Mouse (Mus musculus): Measurements from ENCODE around the gene Ankdd1b. TPM values are rescaled to one million over a fixed set of nuclear protein-coding genes. Genes with fewer than 3 reads are reported as not detected.
A peak's percentile ranks its signal among the peaks of the same experiment; 100 is the strongest.

Gene Ankdd1b
- polyA plus RNA-seq, 1 experiment from 2014 or later: 0.11 TPM

DNA sequence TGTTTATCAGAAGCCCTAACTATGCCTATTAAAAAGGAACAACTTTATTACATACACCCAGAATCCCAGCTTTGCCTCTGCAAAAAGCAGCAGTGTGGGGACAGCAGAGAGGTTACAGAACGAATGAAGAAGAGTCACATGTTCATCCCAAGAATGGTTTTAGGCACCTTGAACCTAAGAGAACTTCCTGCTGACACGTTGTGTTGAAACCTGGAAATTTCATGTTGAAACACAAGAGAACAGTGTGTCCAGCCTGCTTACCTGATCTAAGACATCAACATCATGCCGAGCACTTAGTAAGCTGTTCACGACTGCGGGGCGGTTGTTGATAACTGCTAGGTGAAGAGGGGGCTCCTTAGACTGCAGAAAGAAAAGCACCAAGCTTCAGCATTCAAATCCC, 38.0 kb downstream of the Ankdd1b start:
- Histone ChIP-seq H3K9ac (replicated peaks) (no peak overlapping the region), H3K4me2 (no peak overlapping the region), H3K27me3 (no peaks in the 10 kb centered on the region), H3K36me3 (no peaks in the 10 kb centered on the region), H3K9me3 (no peaks in the 10 kb centered on the region), H3K4me1 (replicated peaks) (peaks cover 13% of the 10 kb centered on the region), H3K4me3 (replicated peaks) (no peak overlapping the region), H3K27ac (no peak overlapping the region)
- 86% methylated on average over 6 of the region's 6 CpGs for WGBS
- no peak for ATAC-seq (ENCODE audit: insufficient number of reproducible peaks, insufficient read depth, low FRiP score, low TSS enrichment, low read depth)

DNA sequence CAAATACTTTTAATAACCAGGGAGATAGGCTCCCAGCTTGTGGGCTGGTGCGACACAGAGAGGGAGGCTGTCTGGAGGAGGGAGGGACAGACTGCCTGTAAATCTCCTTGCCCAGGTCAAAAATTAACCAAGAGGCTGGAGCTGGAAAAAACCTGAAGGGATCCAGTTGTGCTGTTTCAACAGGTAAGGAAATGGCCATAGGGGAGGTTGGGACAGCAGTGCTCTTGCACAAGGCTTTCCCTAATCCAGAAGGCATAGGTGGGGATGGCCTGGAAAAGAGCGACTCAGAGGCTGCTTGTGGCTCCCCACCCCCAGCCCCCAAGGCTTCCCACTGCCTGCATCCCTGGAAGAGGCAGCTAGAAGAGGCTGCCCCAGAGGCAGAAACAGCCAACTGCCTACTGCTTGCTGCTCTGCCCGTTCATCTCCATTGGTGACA, 38.6 kb downstream of the Ankdd1b start:
- Histone ChIP-seq H3K27me3 (no peaks in the 10 kb centered on the region), H3K9me3 (no peaks in the 10 kb centered on the region), H3K36me3 (no peaks in the 10 kb centered on the region), H3K4me3 (replicated peaks) (no peak overlapping the region), H3K27ac (no peak overlapping the region), H3K4me2 (no peak overlapping the region), H3K4me1 (replicated peaks) (peaks cover 13% of the 10 kb centered on the region), H3K9ac (replicated peaks) (no peak overlapping the region)
- ATAC-seq (ENCODE audit: insufficient number of reproducible peaks, insufficient read depth, low FRiP score, low TSS enrichment, low read depth): no peak
- 60% methylated on average over 3 of the region's 3 CpGs for WGBS

DNA sequence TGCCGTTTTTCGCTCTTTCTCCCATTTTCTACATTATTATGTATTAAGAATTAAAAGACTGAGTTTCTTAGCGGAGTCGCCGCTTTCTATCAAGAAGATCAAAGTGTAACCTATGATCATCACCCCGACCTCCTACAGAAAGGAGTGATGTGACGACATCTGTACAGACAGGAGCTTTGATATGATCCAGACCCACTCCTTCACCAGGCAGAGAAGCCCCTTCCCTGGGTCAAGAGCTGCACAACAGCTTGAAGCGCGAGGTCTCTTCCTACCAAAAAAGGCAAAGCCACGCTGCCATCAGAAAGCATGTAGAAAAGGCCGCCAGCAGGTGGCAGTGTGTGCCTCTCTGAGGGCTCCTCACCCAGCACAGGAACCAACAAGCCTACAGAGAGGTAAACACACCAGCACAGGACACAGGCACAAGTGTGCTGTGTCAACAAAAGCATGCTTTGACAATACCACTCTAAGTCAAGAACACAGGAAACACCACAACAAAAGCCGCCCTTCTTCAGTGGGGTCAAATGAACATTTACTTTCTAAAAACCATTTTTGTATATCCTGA, 39.3 kb downstream of the Ankdd1b start:
- Histone ChIP-seq H3K4me2 (no peak overlapping the region), H3K9ac (replicated peaks) (no peak overlapping the region), H3K27ac (no peak overlapping the region), H3K27me3 (no peaks in the 10 kb centered on the region), H3K4me3 (replicated peaks) (no peak overlapping the region), H3K9me3 (no peaks in the 10 kb centered on the region), H3K36me3 (no peaks in the 10 kb centered on the region), H3K4me1 (replicated peaks) (peaks cover 13% of the 10 kb centered on the region)
- ATAC-seq (ENCODE audit: insufficient number of reproducible peaks, insufficient read depth, low FRiP score, low TSS enrichment, low read depth): 0 out of 2 replicates have a peak, but pooled peaks have one; percentile 49
- 40% methylated on average over 12 of the region's 12 CpGs for WGBS

DNA sequence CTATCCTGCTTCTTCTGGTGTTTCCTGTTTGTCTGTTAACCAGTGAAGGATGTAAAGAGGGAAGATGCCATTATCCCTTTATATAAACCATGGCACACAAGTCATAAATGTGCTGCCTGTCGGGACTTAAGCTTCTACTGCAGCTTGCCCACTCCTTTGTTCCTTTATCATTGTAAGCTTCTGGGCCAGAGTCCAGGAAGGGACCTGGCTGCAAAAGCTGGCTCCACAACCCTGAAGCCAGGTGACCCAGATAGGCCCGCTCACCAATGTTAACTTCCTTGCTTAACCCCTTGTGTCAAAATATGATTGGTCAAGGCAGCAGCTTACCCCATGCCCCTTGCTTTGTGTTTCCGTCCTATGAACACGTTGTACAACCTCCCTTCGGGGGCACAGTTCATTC, 42.5 kb downstream of the Ankdd1b start:
- Histone ChIP-seq H3K27ac (no peak overlapping the region), H3K4me2 (no peak overlapping the region), H3K9ac (replicated peaks) (no peak overlapping the region), H3K4me1 (replicated peaks) (no peaks in the 10 kb centered on the region; the same call in 1 of the 2 replicates), H3K36me3 (no peaks in the 10 kb centered on the region), H3K4me3 (replicated peaks) (no peak overlapping the region), H3K9me3 (no peaks in the 10 kb centered on the region), H3K27me3 (no peaks in the 10 kb centered on the region)
- no peak for ATAC-seq (ENCODE audit: insufficient number of reproducible peaks, insufficient read depth, low FRiP score, low TSS enrichment, low read depth)
- 82% methylated on average over 5 of the region's 5 CpGs for WGBS

DNA sequence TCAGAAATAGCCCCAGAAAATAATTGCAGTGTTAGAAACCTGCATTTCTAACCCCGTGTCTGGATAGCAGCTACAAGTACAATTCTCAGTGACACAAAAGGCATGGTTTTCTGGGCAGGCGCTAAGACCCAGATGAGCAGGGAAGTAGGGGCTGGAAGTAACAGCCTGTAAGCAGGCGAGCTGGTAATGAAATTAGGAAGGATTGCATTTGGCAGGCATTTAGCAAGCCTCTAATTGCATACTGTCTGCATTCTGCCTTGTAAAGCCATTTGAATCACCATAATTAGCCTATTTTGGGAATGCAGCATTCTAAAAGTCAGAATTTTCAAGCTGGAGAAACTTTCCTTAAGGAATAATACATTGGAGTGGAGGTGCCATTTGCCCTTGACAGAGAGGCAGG, 45.0 kb downstream of the Ankdd1b start:
- H3K27me3 ChIP-seq: no peaks in the 10 kb centered on the region
- H3K36me3 ChIP-seq: no peaks in the 10 kb centered on the region
- H3K4me2 ChIP-seq: no peak overlapping the region
- 34% methylated on average over 3 of the region's 3 CpGs for WGBS
- no peaks in the 10 kb centered on the region for H3K9me3 ChIP-seq
- H3K9ac ChIP-seq (replicated peaks): no peak overlapping the region
- no peak overlapping the region for H3K27ac ChIP-seq
- no peak for ATAC-seq (ENCODE audit: insufficient number of reproducible peaks, insufficient read depth, low FRiP score, low TSS enrichment, low read depth)
- no peaks in the 10 kb centered on the region; the same call in 1 of the 2 replicates for H3K4me1 ChIP-seq (replicated peaks)
- no peak overlapping the region for H3K4me3 ChIP-seq (replicated peaks)

DNA sequence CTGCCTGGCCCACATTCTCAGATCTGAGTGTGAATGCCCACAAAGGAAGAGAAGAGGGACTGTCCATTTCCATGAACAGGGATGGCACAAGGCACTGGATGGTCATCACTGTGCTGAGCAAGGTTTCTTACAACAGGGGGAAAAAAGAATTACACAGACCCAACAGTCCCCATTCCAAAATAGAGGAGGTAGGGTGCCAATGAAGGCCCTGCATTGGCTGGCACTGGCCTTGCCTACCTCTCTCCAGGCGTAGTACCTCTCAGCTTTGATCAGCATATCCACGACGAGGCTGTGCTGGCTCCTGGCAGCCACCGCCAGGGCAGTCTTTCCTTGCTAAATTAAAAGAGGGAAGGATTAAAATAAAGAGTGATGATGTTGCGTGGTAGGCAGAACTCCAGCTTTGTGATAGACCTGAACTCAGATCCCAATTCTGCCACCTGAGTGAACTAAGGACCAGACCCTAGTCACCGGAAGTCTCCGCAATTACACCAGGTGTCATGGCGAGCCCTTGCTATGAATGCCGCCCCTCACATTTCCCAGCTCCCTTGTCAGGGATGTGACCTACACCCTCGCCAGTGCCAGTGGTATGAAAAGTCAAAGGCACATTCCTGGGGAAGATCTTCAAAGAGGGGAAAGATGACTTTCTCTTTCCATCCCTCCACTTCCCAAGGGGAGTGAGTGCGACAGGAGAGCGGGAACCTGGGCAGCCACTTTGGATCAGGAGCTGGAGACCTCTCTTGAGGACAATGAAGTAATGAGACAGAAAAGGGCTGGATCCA, 46.3 kb downstream of the Ankdd1b start:
- WGBS: 86% methylated on average over 12 of the region's 12 CpGs
- H3K27me3 ChIP-seq: no peaks in the 10 kb centered on the region
- H3K9ac ChIP-seq (replicated peaks): no peak overlapping the region
- no peak overlapping the region for H3K4me2 ChIP-seq
- no peak overlapping the region for H3K4me3 ChIP-seq (replicated peaks)
- no peaks in the 10 kb centered on the region for H3K36me3 ChIP-seq
- no peak for ATAC-seq (ENCODE audit: insufficient number of reproducible peaks, insufficient read depth, low FRiP score, low TSS enrichment, low read depth)
- H3K9me3 ChIP-seq: no peaks in the 10 kb centered on the region
- H3K27ac ChIP-seq: no peak overlapping the region
- no peaks in the 10 kb centered on the region; the same call in 1 of the 2 replicates for H3K4me1 ChIP-seq (replicated peaks)

DNA sequence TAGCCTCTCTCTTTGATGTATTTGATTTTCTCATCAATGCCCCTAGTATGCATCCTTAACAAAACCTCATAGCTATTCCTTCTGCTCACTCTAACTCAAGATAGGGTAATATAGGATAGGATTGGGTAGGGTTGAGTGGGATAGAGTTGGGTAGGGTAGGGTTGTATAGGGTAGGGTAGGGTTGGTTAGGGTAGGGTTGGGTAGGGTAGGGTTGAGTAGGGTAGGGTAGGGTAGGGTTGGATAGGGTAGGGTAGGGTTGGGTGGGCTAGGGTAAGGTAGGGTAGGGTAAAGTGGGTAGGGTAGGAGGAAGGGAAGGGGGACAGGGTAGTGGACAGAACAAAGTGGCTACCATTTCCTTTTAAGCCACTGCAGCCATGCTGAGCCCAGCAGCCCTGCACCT, 49.8 kb downstream of the Ankdd1b start:
- Histone ChIP-seq H3K36me3 (peaks cover 24% of the 10 kb centered on the region), H3K9me3 (no peaks in the 10 kb centered on the region), H3K9ac (replicated peaks) (no peak overlapping the region), H3K4me2 (no peak overlapping the region), H3K4me3 (replicated peaks) (no peak overlapping the region), H3K27me3 (no peaks in the 10 kb centered on the region), H3K4me1 (replicated peaks) (no peaks in the 10 kb centered on the region), H3K27ac (no peak overlapping the region)
- ATAC-seq (ENCODE audit: insufficient number of reproducible peaks, insufficient read depth, low FRiP score, low TSS enrichment, low read depth): no peak

DNA sequence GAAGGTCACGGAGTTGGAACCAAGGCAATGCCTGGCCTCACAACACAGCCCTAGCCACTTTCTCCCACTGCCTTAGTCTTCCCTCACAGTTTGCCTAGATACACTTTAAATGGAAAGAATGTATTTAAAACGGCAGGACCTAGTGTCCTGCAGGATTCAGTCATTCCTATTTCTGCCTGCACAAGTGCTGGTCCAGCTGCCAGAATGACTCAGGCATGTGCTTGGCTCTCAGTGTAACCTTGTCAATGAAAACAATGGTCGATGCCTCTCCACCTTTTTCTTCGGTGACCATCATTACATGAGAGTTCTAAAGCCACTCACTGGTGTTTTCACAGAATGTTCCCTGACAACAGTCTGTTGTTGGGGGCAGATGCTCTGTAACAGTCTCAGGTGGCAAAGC, 52.5 kb downstream of the Ankdd1b start:
- Histone ChIP-seq H3K27me3 (no peaks in the 10 kb centered on the region), H3K9ac (replicated peaks) (no peak overlapping the region), H3K27ac (no peak overlapping the region), H3K36me3 (peaks cover 51% of the 10 kb centered on the region), H3K4me2 (no peak overlapping the region), H3K4me1 (replicated peaks) (no peaks in the 10 kb centered on the region), H3K9me3 (no peaks in the 10 kb centered on the region), H3K4me3 (replicated peaks) (no peak overlapping the region)
- 94% methylated on average over 4 of the region's 4 CpGs for WGBS
- ATAC-seq (ENCODE audit: insufficient number of reproducible peaks, insufficient read depth, low FRiP score, low TSS enrichment, low read depth): no peak

DNA sequence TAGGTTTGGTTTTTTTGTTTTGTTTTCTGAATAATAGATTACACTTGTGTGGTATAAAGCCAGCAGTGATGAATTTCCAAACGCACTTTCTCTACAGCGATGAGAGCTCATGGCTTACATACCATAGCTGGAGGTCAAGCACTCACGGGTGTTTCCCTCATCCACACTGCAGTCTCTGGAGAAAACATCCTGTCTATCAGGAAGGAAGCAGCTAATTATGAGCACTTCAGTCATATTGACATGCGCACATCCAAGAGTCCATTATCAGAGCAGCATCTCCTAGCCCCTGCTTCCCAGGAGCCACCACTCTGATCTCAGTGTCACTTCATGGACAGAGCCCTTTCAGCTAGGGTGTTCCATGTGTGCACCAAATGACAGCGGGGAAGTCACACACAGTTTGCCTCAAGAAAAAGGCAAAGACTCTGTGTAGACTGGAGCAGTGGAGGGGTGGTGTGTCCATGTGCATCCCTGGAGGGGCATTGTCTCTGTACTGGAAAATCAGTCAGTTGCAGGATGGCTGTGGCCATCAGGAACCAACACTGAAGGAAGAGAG, 53.7 kb downstream of the Ankdd1b start:
- H3K36me3 ChIP-seq: peaks cover 56% of the 10 kb centered on the region
- 89% methylated on average over 5 of the region's 5 CpGs for WGBS
- H3K4me3 ChIP-seq (replicated peaks): no peak overlapping the region
- H3K4me1 ChIP-seq (replicated peaks): no peaks in the 10 kb centered on the region
- H3K27me3 ChIP-seq: no peaks in the 10 kb centered on the region
- H3K9me3 ChIP-seq: no peaks in the 10 kb centered on the region
- H3K9ac ChIP-seq (replicated peaks): no peak overlapping the region
- H3K4me2 ChIP-seq: no peak overlapping the region
- ATAC-seq (ENCODE audit: insufficient number of reproducible peaks, insufficient read depth, low FRiP score, low TSS enrichment, low read depth): no peak
- no peak overlapping the region for H3K27ac ChIP-seq

DNA sequence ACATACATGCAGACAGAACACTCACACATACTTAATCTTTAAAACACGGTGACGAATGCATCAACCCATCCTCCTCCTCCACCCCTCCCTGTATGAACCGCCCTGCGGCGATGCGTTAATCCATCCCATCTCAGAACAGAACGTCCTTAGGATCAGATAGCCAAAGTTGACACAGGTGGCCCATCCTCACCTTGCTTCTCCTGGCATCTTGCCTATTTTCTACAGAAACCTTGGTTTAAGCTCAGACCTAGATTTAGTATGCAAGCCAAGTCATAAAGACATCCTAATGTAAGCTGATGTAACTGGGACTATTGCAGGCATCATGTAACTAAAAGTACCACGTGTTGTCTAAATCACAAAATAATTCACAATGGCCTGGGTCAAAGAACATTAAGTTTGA, 54.6 kb downstream of the Ankdd1b start:
- no peaks in the 10 kb centered on the region for H3K4me1 ChIP-seq (replicated peaks)
- 95% methylated on average over 8 of the region's 8 CpGs for WGBS
- no peak overlapping the region for H3K4me3 ChIP-seq (replicated peaks)
- no peak overlapping the region for H3K9ac ChIP-seq (replicated peaks)
- H3K36me3 ChIP-seq: peaks cover 62% of the 10 kb centered on the region
- H3K27me3 ChIP-seq: no peaks in the 10 kb centered on the region
- H3K27ac ChIP-seq: no peak overlapping the region
- H3K4me2 ChIP-seq: no peak overlapping the region
- no peaks in the 10 kb centered on the region for H3K9me3 ChIP-seq
- no peak for ATAC-seq (ENCODE audit: insufficient number of reproducible peaks, insufficient read depth, low FRiP score, low TSS enrichment, low read depth)

DNA sequence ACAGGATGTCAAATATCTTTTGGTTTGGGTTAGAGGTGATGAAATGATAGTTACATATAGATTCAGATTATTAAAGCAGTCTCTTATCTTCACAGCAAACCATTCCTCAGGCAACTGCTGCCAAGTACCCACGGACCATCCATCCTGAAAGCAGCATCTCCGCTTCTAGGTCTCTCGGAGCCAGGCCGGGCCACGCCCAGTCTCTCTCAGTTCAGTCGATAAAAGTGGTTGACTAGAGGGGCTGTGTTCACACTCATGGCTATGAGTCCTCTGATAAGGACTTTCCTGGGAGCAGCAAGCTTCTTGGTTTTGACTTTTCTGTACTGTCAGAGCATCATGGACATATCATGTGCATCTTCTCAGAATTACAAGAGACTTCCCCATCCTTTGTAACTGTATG, 56.6 kb downstream of the Ankdd1b start:
- Histone ChIP-seq H3K4me1 (replicated peaks) (no peaks in the 10 kb centered on the region), H3K4me3 (replicated peaks) (no peak overlapping the region), H3K27ac (no peak overlapping the region), H3K9ac (replicated peaks) (no peak overlapping the region), H3K4me2 (no peak overlapping the region), H3K36me3 (peaks cover 79% of the 10 kb centered on the region), H3K9me3 (no peaks in the 10 kb centered on the region), H3K27me3 (no peaks in the 10 kb centered on the region)
- 89% methylated on average over 6 of the region's 6 CpGs for WGBS
- ATAC-seq (ENCODE audit: insufficient number of reproducible peaks, insufficient read depth, low FRiP score, low TSS enrichment, low read depth): no peak

All from limb, embryonic 12.5 days (tissue).